8 mouse cellular contexts compared by ENCODE assay signal in genomic region chr12:69497121-69497520, GRCm38 (mm10).
DNase-seq lines count a peak whose midpoint lies in the region; TF ChIP-seq lines count a peak whose summit lies in the region.

No protein-coding gene starts in this region.

- no peak overlapping the region for H3K9ac ChIP-seq in heart, adult 2 months (ENCODE audit: low read depth, low read length)

- no peak for TF ChIP-seq EP300 in heart, adult 2 months (IDR thresholded peaks at IDR 0.05; ENCODE audit: insufficient read depth, low read depth, low read length)

- peak overlapping the region; percentile 71 for H3K27ac ChIP-seq in heart, adult 2 months

- 0 out of 2 replicates have a peak, but pooled peaks have one; percentile 19 for TF ChIP-seq POLR2A in heart, adult 2 months (IDR thresholded peaks at IDR 0.05; ENCODE audit: insufficient read depth, low read depth, low read length)
- peak; percentile 44 for TF ChIP-seq POLR2A in myocyte (IDR thresholded peaks at IDR 0.05; ENCODE audit: insufficient read length, low read depth)

- WGBS in heart, adult 2 months, result 18% methylated on average over 7 of the region's 7 CpGs

- peak; percentile 69 for DNase-seq in kidney, postnatal 10 days
- no peak for DNase-seq in kidney, adult 11 months
- peak; percentile 77 for DNase-seq in cerebellum, adult 9-10 months
- DNase-seq in heart, adult 2 months, result peak; percentile 78 to 87
- peak; percentile 24 to 45 for DNase-seq in left cerebral cortex, adult 18-20 months (ENCODE audit: low spot score in 2 of 2)
- no peak for DNase-seq in spleen, postnatal 36 days (ENCODE audit: low spot score in 2 of 2)
- no peak for DNase-seq in spleen, adult 18-20 months

- H3ac ChIP-seq in myocyte (ENCODE audit: control insufficient read depth, insufficient read length), result no peak overlapping the region

- no peaks in the 10 kb centered on the region for H3K36me3 ChIP-seq in heart, adult 2 months (ENCODE audit: control insufficient read depth, insufficient read depth, low read length)
- no peaks in the 10 kb centered on the region for H3K36me3 ChIP-seq in myocyte (ENCODE audit: control insufficient read depth, insufficient read depth)

- H3K4me3 ChIP-seq in heart, adult 2 months, result no peak overlapping the region
- no peak overlapping the region for H3K4me3 ChIP-seq in myocyte

- no peaks in the 10 kb centered on the region for H3K79me2 ChIP-seq in heart, adult 2 months (replicated peaks; ENCODE audit: control insufficient read depth, insufficient read depth, low read length)
- H3K79me2 ChIP-seq in myocyte (ENCODE audit: control insufficient read depth, insufficient read depth), result no peaks in the 10 kb centered on the region

- intact Hi-C loops in heart, adult 2 months (cut with DNase I), result loop anchor here (5.0 kb wide), 1 partner anchor 50 kb away; no protein-coding TSS in a partner anchor

- H3K4me1 ChIP-seq in heart, adult 2 months (ENCODE audit: control insufficient read depth, insufficient read depth, low read length), result peaks cover 20% of the 10 kb centered on the region

- no peak for TF ChIP-seq CTCF in heart, adult 2 months (IDR thresholded peaks at IDR 0.05)

- peak overlapping the region; percentile 86 for H3K4me2 ChIP-seq in myocyte (ENCODE audit: low read depth)

- no peaks in the 10 kb centered on the region for H3K27me3 ChIP-seq in heart, adult 2 months (ENCODE audit: control insufficient read depth, insufficient read depth, low read length)
- no peaks in the 10 kb centered on the region for H3K27me3 ChIP-seq in myocyte (ENCODE audit: control insufficient read depth, insufficient read depth, insufficient read length)

TF ChIP-seq in myocyte, 11 proteins besides CTCF, POLR2A, EP300 and RAD21:
- TF ChIP-seq SRF (IDR thresholded peaks at IDR 0.05; ENCODE audit: control insufficient read depth, insufficient read length, low read depth), result no peak
- TF ChIP-seq MYOG (IDR thresholded peaks at IDR 0.05; ENCODE audit: control insufficient read depth in 1 of 3, insufficient read depth in 1 of 3, insufficient read length in 2 of 3, low read depth in 2 of 3), result no peak
- TF ChIP-seq TCF12 (IDR thresholded peaks at IDR 0.05; ENCODE audit: insufficient read depth, poor library complexity, severe bottlenecking), result no peak
- TF ChIP-seq REST (IDR thresholded peaks at IDR 0.05; ENCODE audit: insufficient read depth, insufficient read length), result no peak
- no peak for TF ChIP-seq E2F4 (IDR thresholded peaks at IDR 0.05; ENCODE audit: insufficient read depth)
- TF ChIP-seq MYOD1 (IDR thresholded peaks at IDR 0.05; ENCODE audit: control insufficient read depth in 1 of 3, insufficient read length in 2 of 3, low read depth in 2 of 3), result no peak
- TF ChIP-seq CEBPB (IDR thresholded peaks at IDR 0.05; ENCODE audit: insufficient read depth, poor library complexity, severe bottlenecking), result no peak
- TF ChIP-seq USF1 (IDR thresholded peaks at IDR 0.05; ENCODE audit: low read depth), result no peak
- TF ChIP-seq MAX (IDR thresholded peaks at IDR 0.05; ENCODE audit: low read depth), result no peak
- TF ChIP-seq TCF3 (IDR thresholded peaks at IDR 0.05; ENCODE audit: insufficient read length, low read depth), result no peak
- no peak for TF ChIP-seq POLR2AphosphoS2 (IDR thresholded peaks at IDR 0.05; ENCODE audit: insufficient read length, low read depth)

Comparison
In these comparisons a context has a peak if more than half of its experiments do, and no peak if none do; other contexts are left out.
1. DNase-seq: peak in kidney, postnatal 10 days (single experiment), cerebellum, adult 9-10 months (single experiment), heart, adult 2 months (2 of 2) and left cerebral cortex, adult 18-20 months (2 of 2); none in kidney, adult 11 months (single experiment), spleen, postnatal 36 days (0 of 2) and spleen, adult 18-20 months (0 of 2).